Mouse (Mus musculus) forebrain, embryonic 12.5 days (tissue): ENCODE data around the gene Pramel7. TPM values are rescaled to one million over a fixed set of nuclear protein-coding genes. Genes with fewer than 3 reads are reported as not detected.

Experiments
- ATAC-seq: fragments of 200-750 bp; cut with Nextera tagmentation; 2 replicates; pipeline ENCODE4 v1.8.0; 2017; ENCODE audit warnings: moderate TSS enrichment; ENCODE audit not compliant: low FRiP score
- H3K27ac ChIP-seq: fragments of 300-500 bp; sonication (generic); 2 replicates; pipeline ENCODE4 v1.5.1; 2016; ENCODE audit warnings: mild to moderate bottlenecking
- H3K27me3 ChIP-seq: fragments of 300-500 bp; sonication (generic); 2 replicates; pipeline ENCODE4 v1.6.1; 2016; ENCODE audit warnings: mild to moderate bottlenecking
- H3K36me3 ChIP-seq: fragments of 300-500 bp; sonication (generic); replicated peaks from 2 replicates; pipeline ENCODE4 v1.6.1; 2016; ENCODE audit warnings: mild to moderate bottlenecking
- H3K4me1 ChIP-seq: fragments of 300-500 bp; sonication (generic); 2 replicates; pipeline ENCODE4 v1.6.1; 2016
- H3K4me2 ChIP-seq: fragments of 300-500 bp; sonication (generic); 2 replicates; pipeline ENCODE4 v1.6.1; 2016; ENCODE audit warnings: mild to moderate bottlenecking, moderate library complexity
- H3K4me3 ChIP-seq: fragments of 300-500 bp; sonication (generic); replicated peaks from 2 replicates; pipeline ENCODE4 v1.5.1; 2016; ENCODE audit warnings: mild to moderate bottlenecking
- H3K9ac ChIP-seq: fragments of 300-500 bp; sonication (generic); 2 replicates; pipeline ENCODE4 v1.6.1; 2016; ENCODE audit warnings: mild to moderate bottlenecking
- H3K9me3 ChIP-seq: fragments of 300-500 bp; sonication (generic); 2 replicates; pipeline ENCODE4 v1.6.1; 2016
- WGBS: fragments of 180-500 bp; shearing (Covaris S2); methylation state at CpG from one replicate; pipeline ENCODE4 v1.1.7; 2016; 5-methylcytosine and 5-hydroxymethylcytosine counted together
- polyA plus RNA-seq: library from polyadenylated mRNA; unstranded; fragments of >200 nt; fragmentation: Nextera tagmentation; extraction: Ambion mirVana; gene quantifications from 2 replicates; pipeline ENCODE4 v1.2.1, GENCODE M21; 2016

The Pramel7 gene
- polyA plus RNA-seq, 1 experiment from 2014 or later = not detected

GRCm38 (mm10) chr2:87461769-87462168 lies 35.1 kb downstream of the Pramel7 start:
- Histone ChIP-seq H3K27me3 (no peaks in the 10 kb centered on the region), H3K9ac (no peak overlapping the region), H3K9me3 (no peaks in the 10 kb centered on the region), H3K27ac (no peak overlapping the region), H3K4me1 (no peaks in the 10 kb centered on the region), H3K4me2 (no peak overlapping the region), H3K36me3 (no peaks in the 10 kb centered on the region), H3K4me3 (no peak overlapping the region)
- no peak for ATAC-seq
- 96% methylated on average over 4 of the region's 4 CpGs for WGBS

DNA sequence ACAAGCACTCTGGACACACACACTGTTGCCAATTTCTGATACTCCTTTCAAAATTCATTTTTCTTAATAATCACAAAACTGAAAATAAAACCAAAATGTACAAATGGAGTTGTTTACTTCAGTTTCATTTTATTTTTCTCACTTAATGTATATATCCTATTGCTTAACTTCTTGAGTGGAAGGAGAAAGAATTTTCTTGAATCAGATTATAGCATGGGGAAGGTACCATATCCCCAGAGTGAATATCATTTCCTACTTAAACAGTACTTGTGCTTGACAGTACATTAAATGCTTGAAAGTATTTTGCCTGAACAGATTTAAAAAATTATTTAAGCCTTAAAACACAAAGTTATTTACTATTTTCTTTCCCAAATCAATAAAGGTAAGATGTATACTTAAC lies 43.2 kb downstream of the Pramel7 start, which contains the start of gene Olfr1126:
TSS of gene Olfr1126 (plus strand) at position 301 of the 400 bp plus-strand sequence.
- H3K27ac ChIP-seq = no peak within 1 kb of the TSS
- H3K9me3 ChIP-seq = no peaks in the 10 kb centered on the region
- H3K4me2 ChIP-seq = no peak within 1 kb of the TSS
- ATAC-seq = no peak
- no peak within 1 kb of the TSS for H3K9ac ChIP-seq
- H3K4me3 ChIP-seq = no peak within 1 kb of the TSS
- H3K4me1 ChIP-seq = no peaks in the 10 kb centered on the region
- H3K36me3 ChIP-seq = no peaks in the 10 kb centered on the region
- H3K27me3 ChIP-seq = no peaks in the 10 kb centered on the region

Other genes with a start within 250 kb of the Pramel7 start
- gene Olfr1115, start 249.1 kb downstream of the Pramel7 start, polyA plus RNA-seq = not detected in 2 replicates
- not detected in 2 replicates for gene Olfr1116, start 229.6 kb downstream of the Pramel7 start, polyA plus RNA-seq
- not detected in 2 replicates for gene Olfr1118, start 189.5 kb downstream of the Pramel7 start, polyA plus RNA-seq
- not detected in 2 replicates for gene Olfr1120, start 142.3 kb downstream of the Pramel7 start, polyA plus RNA-seq
- gene Olfr1121, start 127.2 kb downstream of the Pramel7 start, polyA plus RNA-seq = not detected in 2 replicates
- gene Olfr1122, start 111.2 kb downstream of the Pramel7 start, polyA plus RNA-seq = not detected in 2 replicates
- not detected in 2 replicates for gene Olfr1123, start 80.5 kb downstream of the Pramel7 start, polyA plus RNA-seq
- 0.08 and 0.15 TPM in 2 replicates for gene Olfr1124, start 66.8 kb downstream of the Pramel7 start, polyA plus RNA-seq
- not detected in 2 replicates for gene Olfr1126, start 43.1 kb downstream of the Pramel7 start, polyA plus RNA-seq
- not detected in 2 replicates for gene Pramel6, start 9.5 kb upstream of the Pramel7 start, polyA plus RNA-seq
- gene Olfr153, start 34.7 kb upstream of the Pramel7 start, polyA plus RNA-seq = not detected in 2 replicates
- gene Olfr1128, start 48.4 kb upstream of the Pramel7 start, polyA plus RNA-seq = not detected in 2 replicates
- gene Olfr1129, start 76.8 kb upstream of the Pramel7 start, polyA plus RNA-seq = not detected in 2 replicates
- gene Olfr1130, start 109.1 kb upstream of the Pramel7 start, polyA plus RNA-seq = not detected in 2 replicates
- not detected in 2 replicates for gene Olfr1131, start 130.0 kb upstream of the Pramel7 start, polyA plus RNA-seq
- not detected in 2 replicates for gene Olfr1132, start 140.4 kb upstream of the Pramel7 start, polyA plus RNA-seq
- not detected in 2 replicates for gene Olfr1133, start 150.3 kb upstream of the Pramel7 start, polyA plus RNA-seq
- not detected in 2 replicates for gene Olfr1134, start 161.4 kb upstream of the Pramel7 start, polyA plus RNA-seq
- gene Olfr1135, start 176.6 kb upstream of the Pramel7 start, polyA plus RNA-seq = not detected in 2 replicates
- not detected in 2 replicates for gene Olfr1136, start 196.9 kb upstream of the Pramel7 start, polyA plus RNA-seq
- not detected in 2 replicates for gene Olfr1137, start 216.1 kb upstream of the Pramel7 start, polyA plus RNA-seq
- gene Olfr1138, start 242.9 kb upstream of the Pramel7 start, polyA plus RNA-seq = not detected in 2 replicates
- gene Olfr1140, start 246.7 kb upstream of the Pramel7 start, polyA plus RNA-seq = not detected in 2 replicates